Comparison of ENCODE assay signal across 27 mouse cellular contexts in the genomic region with DNA sequence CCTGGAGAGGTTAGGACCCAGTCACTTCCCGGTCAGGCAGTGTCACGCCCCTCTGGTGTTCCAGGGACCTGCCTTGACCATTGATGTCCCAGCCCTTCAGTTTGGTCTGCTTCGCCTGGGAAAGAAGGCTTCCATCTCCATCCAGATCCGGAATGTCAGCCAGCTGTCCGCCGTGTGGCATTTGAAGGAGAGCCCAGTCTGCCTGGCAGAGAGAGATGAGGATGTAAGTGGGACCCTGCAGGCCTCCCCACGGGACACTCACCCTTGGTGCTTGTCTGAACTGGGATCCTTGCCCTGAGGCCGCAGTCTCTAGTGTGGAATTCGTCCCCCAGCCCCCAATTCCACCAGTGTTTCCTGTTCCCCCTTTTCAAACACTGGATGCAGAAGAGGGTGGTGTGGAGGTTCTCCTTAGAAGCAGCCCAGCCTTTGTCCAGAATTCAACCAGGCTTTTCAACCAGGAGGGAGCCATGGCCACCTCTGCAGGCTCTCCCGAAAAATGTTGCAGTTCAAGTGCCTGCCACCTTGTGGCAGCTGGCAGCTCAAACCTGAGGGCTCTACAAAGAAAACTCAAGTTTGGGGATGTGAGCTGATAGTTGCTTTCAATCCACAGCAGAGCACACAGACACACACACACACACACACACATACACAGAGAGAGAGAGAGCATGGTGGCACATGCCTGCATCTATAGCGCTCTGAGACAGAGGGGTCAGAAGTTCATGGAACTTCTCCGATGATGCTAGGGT. TPM values are rescaled to one million over a fixed set of nuclear protein-coding genes. Genes with fewer than 3 reads are reported as not detected.
DNase-seq lines count a peak whose midpoint lies in the region; ATAC-seq and TF ChIP-seq lines count a peak whose summit lies in the region.
"Had no signal": no experiment of that assay in that cellular context is flagged by ENCODE, and none has a peak within 500 bp of the region (broad histone marks: within the 10 kb centered on the region; RNA-seq: fewer than 3 reads in every experiment).

No protein-coding gene starts in this region.

- H3K4me1 ChIP-seq in kidney, postnatal 0 days (replicated peaks; ENCODE audit: insufficient read depth, low read length), result no peaks in the 10 kb centered on the region
- H3K4me1 ChIP-seq in kidney, embryonic 16.5 days (ENCODE audit: insufficient read depth, low read length), result peaks cover 2% of the 10 kb centered on the region; the same call in 1 of the 2 replicates
- no peaks in the 10 kb centered on the region for H3K4me1 ChIP-seq in midbrain, postnatal 0 days (ENCODE audit: insufficient read depth, low read length)
- H3K4me1 ChIP-seq in midbrain, embryonic 15.5 days, result no peaks in the 10 kb centered on the region
- H3K4me1 ChIP-seq: forebrain, embryonic 15.5 days; hindbrain, embryonic 13.5 days; lung, embryonic 15.5 days; stomach, embryonic 15.5 days had no signal

- no peaks in the 10 kb centered on the region for H3K36me3 ChIP-seq in kidney, postnatal 0 days (ENCODE audit: insufficient read depth, low read length)
- no peaks in the 10 kb centered on the region for H3K36me3 ChIP-seq in kidney, embryonic 16.5 days (ENCODE audit: insufficient read depth, low read length)
- no peaks in the 10 kb centered on the region for H3K36me3 ChIP-seq in midbrain, postnatal 0 days (ENCODE audit: insufficient read depth, low read length)
- no peaks in the 10 kb centered on the region for H3K36me3 ChIP-seq in midbrain, embryonic 15.5 days (replicated peaks)
- H3K36me3 ChIP-seq: forebrain, embryonic 15.5 days; heart, embryonic 10.5 days; hindbrain, embryonic 13.5 days; lung, embryonic 15.5 days; stomach, embryonic 15.5 days had no signal

- 85% methylated on average over 12 of the region's 12 CpGs for WGBS in kidney, postnatal 0 days
- WGBS in kidney, embryonic 16.5 days, result 80% methylated on average over 12 of the region's 12 CpGs
- 85% methylated on average over 12 of the region's 12 CpGs for WGBS in midbrain, postnatal 0 days
- WGBS in midbrain, embryonic 15.5 days, result 83% methylated on average over 12 of the region's 12 CpGs

- H3K9me3 ChIP-seq in kidney, postnatal 0 days (replicated peaks; ENCODE audit: low read length), result no peaks in the 10 kb centered on the region
- H3K9me3 ChIP-seq in kidney, embryonic 16.5 days (ENCODE audit: low read length), result no peaks in the 10 kb centered on the region
- H3K9me3 ChIP-seq in midbrain, postnatal 0 days (ENCODE audit: low read length), result no peaks in the 10 kb centered on the region
- no peaks in the 10 kb centered on the region for H3K9me3 ChIP-seq in midbrain, embryonic 15.5 days
- H3K9me3 ChIP-seq: forebrain, embryonic 15.5 days; heart, embryonic 10.5 days; hindbrain, embryonic 13.5 days; lung, embryonic 15.5 days; stomach, embryonic 15.5 days had no signal

- DNase-seq in gastrocnemius, adult 2 months, result no peak
- DNase-seq in gastrocnemius, postnatal 36 days, result no peak
- no peak for DNase-seq in kidney, postnatal 0 days (ENCODE audit: low spot score)
- DNase-seq in midbrain, postnatal 0 days (ENCODE audit: low spot score), result peak; percentile 25
- DNase-seq in yolk sac, embryonic 10.5 days (ENCODE audit: low spot score), result no peak
- DNase-seq: adrenal gland, adult 8-10 months; cerebellum, postnatal 25 days; gastrocnemius, postnatal 25 days; heart, postnatal 14 days; kidney, adult 11 months; kidney, postnatal 25 days; thymus, adult 2 months had no signal

- intact Hi-C loops in gastrocnemius, adult 2 months (cut with DNase I), result no loop called here
- intact Hi-C loops in gastrocnemius, postnatal 36 days (cut with DNase I), result no loop called here

- H3K4me2 ChIP-seq in kidney, postnatal 0 days (ENCODE audit: low read length), result no peak overlapping the region
- H3K4me2 ChIP-seq in kidney, embryonic 16.5 days (replicated peaks; ENCODE audit: low read depth, low read length), result no peak overlapping the region
- H3K4me2 ChIP-seq in midbrain, postnatal 0 days (ENCODE audit: low read depth, low read length, poor library complexity, severe bottlenecking), result no peak overlapping the region
- no peak overlapping the region for H3K4me2 ChIP-seq in midbrain, embryonic 15.5 days
- H3K4me2 ChIP-seq: forebrain, embryonic 15.5 days; hindbrain, embryonic 13.5 days; liver, embryonic 11.5 days; lung, embryonic 15.5 days; stomach, embryonic 15.5 days had no signal

- H3K27me3 ChIP-seq in kidney, postnatal 0 days (ENCODE audit: insufficient read depth, low read length), result no peaks in the 10 kb centered on the region
- H3K27me3 ChIP-seq in kidney, embryonic 16.5 days (ENCODE audit: insufficient read depth, low read length), result no peaks in the 10 kb centered on the region
- H3K27me3 ChIP-seq in midbrain, postnatal 0 days (ENCODE audit: insufficient read depth, low read length), result no peaks in the 10 kb centered on the region
- no peaks in the 10 kb centered on the region for H3K27me3 ChIP-seq in midbrain, embryonic 15.5 days (replicated peaks)
- H3K27me3 ChIP-seq: forebrain, embryonic 15.5 days; hindbrain, embryonic 13.5 days; lung, embryonic 15.5 days; Patski; stomach, embryonic 15.5 days had no signal

- no peak for ATAC-seq in kidney, postnatal 0 days (replicated peaks; ENCODE audit: low FRiP score, low read depth)
- no peak for ATAC-seq in kidney, embryonic 16.5 days (ENCODE audit: low FRiP score, low TSS enrichment)
- no peak for ATAC-seq in midbrain, postnatal 0 days (ENCODE audit: low FRiP score)
- ATAC-seq in midbrain, embryonic 15.5 days (replicated peaks), result no peak
- ATAC-seq: forebrain, embryonic 15.5 days; midbrain, embryonic 16.5 days; Patski had no signal

- H3K9ac ChIP-seq in kidney, postnatal 0 days (ENCODE audit: low read depth, low read length), result no peak overlapping the region
- H3K9ac ChIP-seq in kidney, embryonic 16.5 days (replicated peaks; ENCODE audit: low read length), result no peak overlapping the region
- H3K9ac ChIP-seq in midbrain, postnatal 0 days (replicated peaks; ENCODE audit: low read length, poor library complexity, severe bottlenecking), result no peak overlapping the region
- H3K9ac ChIP-seq in midbrain, embryonic 15.5 days, result no peak overlapping the region
- H3K9ac ChIP-seq: forebrain, embryonic 15.5 days; hindbrain, embryonic 13.5 days; lung, embryonic 15.5 days; stomach, embryonic 15.5 days had no signal

- no peak overlapping the region for H3K4me3 ChIP-seq in gastrocnemius, adult 2 months
- no peak overlapping the region for H3K4me3 ChIP-seq in kidney, postnatal 0 days (replicated peaks; ENCODE audit: low read depth, low read length)
- no peak overlapping the region for H3K4me3 ChIP-seq in kidney, embryonic 16.5 days (ENCODE audit: low read length)
- no peak overlapping the region for H3K4me3 ChIP-seq in midbrain, postnatal 0 days (ENCODE audit: low read depth, low read length)
- H3K4me3 ChIP-seq in midbrain, embryonic 15.5 days, result no peak overlapping the region
- H3K4me3 ChIP-seq: forebrain, embryonic 15.5 days; heart, embryonic 10.5 days; hindbrain, embryonic 13.5 days; lung, embryonic 15.5 days; stomach, embryonic 15.5 days had no signal

- peak; percentile 28; the same call in 1 of the 2 replicates for TF ChIP-seq CTCF in gastrocnemius, adult 2 months (IDR thresholded peaks at IDR 0.05)
- TF ChIP-seq CTCF in kidney, postnatal 0 days (IDR thresholded peaks at IDR 0.05; ENCODE audit: low read depth), result peak; percentile 56
- peak; percentile 63 for TF ChIP-seq CTCF in midbrain, postnatal 0 days (IDR thresholded peaks at IDR 0.05)

- no peak overlapping the region for H3K27ac ChIP-seq in gastrocnemius, adult 2 months
- no peak overlapping the region for H3K27ac ChIP-seq in kidney, postnatal 0 days
- H3K27ac ChIP-seq in kidney, embryonic 16.5 days (ENCODE audit: low read length), result no peak overlapping the region
- H3K27ac ChIP-seq in midbrain, postnatal 0 days (ENCODE audit: low read depth, low read length), result no peak overlapping the region
- H3K27ac ChIP-seq in midbrain, embryonic 15.5 days, result no peak overlapping the region
- H3K27ac ChIP-seq: forebrain, embryonic 15.5 days; heart, embryonic 10.5 days; hindbrain, embryonic 13.5 days; lung, embryonic 15.5 days; macrophage; stomach, embryonic 15.5 days had no signal

RNA-seq across cellular contexts. Expression of a gene that starts 26.3 kb away (rescaled TPM):
- not detected for total RNA-seq in gastrocnemius, adult 2 months (2021)
- not detected for total RNA-seq in gastrocnemius, postnatal 36 days (2021)
- 6.4 and 6.6 TPM in 2 replicates for polyA plus RNA-seq in kidney, postnatal 0 days (2015; fragmentation: Nextera tagmentation; extraction: Ambion mirVana)
- polyA plus RNA-seq in kidney, embryonic 16.5 days (2015; fragmentation: Nextera tagmentation; extraction: Ambion mirVana), result 6.1 and 7.7 TPM in 2 replicates
- total RNA-seq in midbrain, postnatal 0 days (2014; rRNA removed), result 2.8 and 3.3 TPM in 2 replicates
- 0.91 and 0.95 TPM in 2 replicates for polyA plus RNA-seq in midbrain, postnatal 0 days (2015; fragmentation: Nextera tagmentation; extraction: Ambion mirVana)
- polyA plus RNA-seq in midbrain, embryonic 15.5 days (2015; fragmentation: Nextera tagmentation; extraction: Ambion mirVana), result 0.94 and 1.0 TPM in 2 replicates
- total RNA-seq: neutrophil, adult 5-6 weeks had no signal

RNA-seq across cellular contexts. Expression of a gene that starts 28.3 kb away (rescaled TPM):
- total RNA-seq in gastrocnemius, adult 2 months (2021), result under 1 TPM; 0.46 to 0.84 TPM
- under 1 TPM; 0.31 to 0.54 TPM for total RNA-seq in gastrocnemius, postnatal 36 days (2021)
- polyA plus RNA-seq in kidney, postnatal 0 days (2015; fragmentation: Nextera tagmentation; extraction: Ambion mirVana), result 72.8 and 79.8 TPM in 2 replicates
- 44.0 and 52.4 TPM in 2 replicates for polyA plus RNA-seq in kidney, embryonic 16.5 days (2015; fragmentation: Nextera tagmentation; extraction: Ambion mirVana)
- 2.8 and 2.9 TPM in 2 replicates for total RNA-seq in midbrain, postnatal 0 days (2014; rRNA removed)
- polyA plus RNA-seq in midbrain, postnatal 0 days (2015; fragmentation: Nextera tagmentation; extraction: Ambion mirVana), result 4.6 and 5.2 TPM in 2 replicates
- polyA plus RNA-seq in midbrain, embryonic 15.5 days (2015; fragmentation: Nextera tagmentation; extraction: Ambion mirVana), result 2.2 and 3.5 TPM in 2 replicates
- total RNA-seq: neutrophil, adult 5-6 weeks had no signal
- polyA plus RNA-seq: macrophage had no signal

RNA-seq across cellular contexts. Expression of a gene that starts 30.4 kb away (rescaled TPM):
- not detected for total RNA-seq in gastrocnemius, adult 2 months (2021)
- total RNA-seq in gastrocnemius, postnatal 36 days (2021), result not detected
- not detected in 2 replicates for polyA plus RNA-seq in kidney, postnatal 0 days (2015; fragmentation: Nextera tagmentation; extraction: Ambion mirVana)
- polyA plus RNA-seq in kidney, embryonic 16.5 days (2015; fragmentation: Nextera tagmentation; extraction: Ambion mirVana), result not detected in 2 replicates
- total RNA-seq in midbrain, postnatal 0 days (2014; rRNA removed), result not detected in 2 replicates
- not detected in 2 replicates for polyA plus RNA-seq in midbrain, postnatal 0 days (2015; fragmentation: Nextera tagmentation; extraction: Ambion mirVana)
- not detected in 2 replicates for polyA plus RNA-seq in midbrain, embryonic 15.5 days (2015; fragmentation: Nextera tagmentation; extraction: Ambion mirVana)
- total RNA-seq: adrenal gland, adult 8-10 months; gastrocnemius, postnatal 25 days; heart, postnatal 14 days; neutrophil, adult 5-6 weeks had no signal
- polyA plus RNA-seq: C2C12; embryonic facial prominence, embryonic 14.5 days; forebrain, embryonic 15.5 days; heart, embryonic 10.5 days; hindbrain, embryonic 13.5 days; limb, embryonic 11.5 days; liver, embryonic 11.5 days; lung, embryonic 15.5 days; macrophage; midbrain, embryonic 16.5 days; Patski; stomach, embryonic 15.5 days; thymus, adult 2 months had no signal

RNA-seq across cellular contexts. Expression of a gene that starts 35.3 kb away (rescaled TPM):
- total RNA-seq in gastrocnemius, adult 2 months (2021), result 1 to 10 TPM; 7.6 to 9.6 TPM
- 1 to 10 TPM; 8.2 to 9.0 TPM for total RNA-seq in gastrocnemius, postnatal 36 days (2021)
- 17.3 and 17.8 TPM in 2 replicates for polyA plus RNA-seq in kidney, postnatal 0 days (2015; fragmentation: Nextera tagmentation; extraction: Ambion mirVana)
- 25.3 and 26.9 TPM in 2 replicates for polyA plus RNA-seq in kidney, embryonic 16.5 days (2015; fragmentation: Nextera tagmentation; extraction: Ambion mirVana)
- total RNA-seq in midbrain, postnatal 0 days (2014; rRNA removed), result 12.2 and 17.4 TPM in 2 replicates
- 10.9 and 11.8 TPM in 2 replicates for polyA plus RNA-seq in midbrain, postnatal 0 days (2015; fragmentation: Nextera tagmentation; extraction: Ambion mirVana)
- polyA plus RNA-seq in midbrain, embryonic 15.5 days (2015; fragmentation: Nextera tagmentation; extraction: Ambion mirVana), result 15.6 and 16.4 TPM in 2 replicates
